ENCODE assay signal across 7 mouse cellular contexts in genomic region chr4:45084895-45085290, GRCm38 (mm10). TPM values are rescaled to one million over a fixed set of nuclear protein-coding genes. Genes with fewer than 3 reads are reported as not detected.
DNase-seq lines count a peak whose midpoint lies in the region; ATAC-seq and TF ChIP-seq lines count a peak whose summit lies in the region.

No protein-coding gene starts in this region.

- H3K9me3 ChIP-seq in megakaryocyte, embryonic 14.5 days: 0 out of 2 replicates have a peak, but pooled peaks cover 3% of the 10 kb centered on the region
- no peaks in the 10 kb centered on the region for H3K9me3 ChIP-seq in limb, embryonic 11.5 days (ENCODE audit: control insufficient read depth, low read length)
- no peaks in the 10 kb centered on the region for H3K9me3 ChIP-seq in stomach, embryonic 14.5 days (ENCODE audit: control insufficient read depth, low read depth, low read length)

- H3K27ac ChIP-seq in embryonic fibroblast, embryonic 13.5 days (ENCODE audit: insufficient read depth, low read length): peak overlapping the region; percentile 84
- H3K27ac ChIP-seq in limb, embryonic 11.5 days (replicated peaks; ENCODE audit: low read depth, low read length): no peak overlapping the region
- H3K27ac ChIP-seq in stomach, embryonic 14.5 days (ENCODE audit: low read length): peak overlapping the region; percentile 74; the same call in 1 of the 2 replicates

- ATAC-seq in megakaryocyte, adult 5-6 weeks (ENCODE audit: poor library complexity, severe bottlenecking): no peak
- ATAC-seq in limb, embryonic 11.5 days (ENCODE audit: insufficient number of reproducible peaks, low FRiP score, low TSS enrichment, low read depth): no peak; the same call in 1 of the 2 replicates
- ATAC-seq in stomach, embryonic 14.5 days (ENCODE audit: insufficient number of reproducible peaks, insufficient read depth, low FRiP score, low read depth): no peak

- no peak for TF ChIP-seq POLR2A in embryonic fibroblast, embryonic 13.5 days (IDR thresholded peaks at IDR 0.05; ENCODE audit: low read depth, low read length)

- peaks cover 21% of the 10 kb centered on the region for H3K4me1 ChIP-seq in megakaryocyte, embryonic 14.5 days
- H3K4me1 ChIP-seq in embryonic fibroblast, embryonic 13.5 days (ENCODE audit: control insufficient read depth, insufficient read depth, low read length): peaks cover 5% of the 10 kb centered on the region
- H3K4me1 ChIP-seq in limb, embryonic 11.5 days (ENCODE audit: control insufficient read depth, insufficient read depth, low read length): peaks cover 4% of the 10 kb centered on the region
- peaks cover 11% of the 10 kb centered on the region; the same call in 1 of the 2 replicates for H3K4me1 ChIP-seq in stomach, embryonic 14.5 days (ENCODE audit: control insufficient read depth, insufficient read depth, low read length)

- H3K36me3 ChIP-seq in megakaryocyte, embryonic 14.5 days (replicated peaks; ENCODE audit: low read length): no peaks in the 10 kb centered on the region
- H3K36me3 ChIP-seq in limb, embryonic 11.5 days (ENCODE audit: control insufficient read depth, insufficient read depth, low read length): no peaks in the 10 kb centered on the region
- no peaks in the 10 kb centered on the region for H3K36me3 ChIP-seq in stomach, embryonic 14.5 days (ENCODE audit: control insufficient read depth, insufficient read depth, low read length)

- H3K4me3 ChIP-seq in megakaryocyte, embryonic 14.5 days (replicated peaks): peak overlapping the region; percentile 92
- peak overlapping the region; percentile 12; the same call in 1 of the 2 replicates for H3K4me3 ChIP-seq in embryonic fibroblast, embryonic 13.5 days (ENCODE audit: insufficient read depth, low read length)
- peak overlapping the region; percentile 87; the same call in 1 of the 2 replicates for H3K4me3 ChIP-seq in limb, embryonic 11.5 days (ENCODE audit: low read depth, low read length)
- H3K4me3 ChIP-seq in stomach, embryonic 14.5 days (ENCODE audit: low read depth, low read length): peak overlapping the region; percentile 84

- WGBS in limb, embryonic 11.5 days: 54% methylated on average over 8 of the region's 8 CpGs
- 35% methylated on average over 8 of the region's 8 CpGs for WGBS in stomach, embryonic 14.5 days

- H3K27me3 ChIP-seq in megakaryocyte, embryonic 14.5 days (replicated peaks): peaks cover 25% of the 10 kb centered on the region
- no peaks in the 10 kb centered on the region for H3K27me3 ChIP-seq in limb, embryonic 11.5 days (ENCODE audit: control insufficient read depth, insufficient read depth, low read length)
- H3K27me3 ChIP-seq in stomach, embryonic 14.5 days (ENCODE audit: control insufficient read depth, insufficient read depth, low read length): no peaks in the 10 kb centered on the region

- H3K9ac ChIP-seq in limb, embryonic 11.5 days (ENCODE audit: low read length): peak overlapping the region; percentile 34; the same call in 1 of the 2 replicates
- H3K9ac ChIP-seq in stomach, embryonic 14.5 days (replicated peaks; ENCODE audit: low read depth, low read length): no peak overlapping the region

- peak overlapping the region; percentile 47; the same call in 1 of the 2 replicates for H3K4me2 ChIP-seq in limb, embryonic 11.5 days (ENCODE audit: low read depth, severe bottlenecking)
- peak overlapping the region; percentile 57 for H3K4me2 ChIP-seq in stomach, embryonic 14.5 days (replicated peaks; ENCODE audit: low read depth, low read length)

- no peak for TF ChIP-seq CTCF in embryonic fibroblast, embryonic 13.5 days (IDR thresholded peaks at IDR 0.05; ENCODE audit: borderline replicate concordance, insufficient read depth, low read length)

- DNase-seq in limb, embryonic 11.5 days (ENCODE audit: low spot score): no peak
- no peak for DNase-seq in right cerebral cortex, postnatal 10 days (ENCODE audit: low spot score in 2 of 2)
- no peak for DNase-seq in layer of hippocampus, adult 9-11 months

RNA-seq across cellular contexts. Expression of gene Fbxo10, which starts 0.5 kb away (rescaled TPM):
- 0.29 and 1.4 TPM in 2 replicates for polyA plus RNA-seq in megakaryocyte, embryonic 14.5 days (2012; ENCODE audit: insufficient read depth, low replicate concordance)
- 3.4 and 4.4 TPM in 2 replicates for total RNA-seq in megakaryocyte, adult 5-6 weeks (2015)
- 4.5 and 5.4 TPM in 2 replicates for total RNA-seq in megakaryocyte, adult 5-6 weeks (2017)
- polyA plus RNA-seq in embryonic fibroblast, embryonic 13.5 days (2011; ENCODE audit: insufficient read length, low read depth, missing spikeins): 10.5 and 14.0 TPM in 2 replicates
- 9.1 and 10.2 TPM in 2 replicates for polyA plus RNA-seq in limb, embryonic 11.5 days (2014; fragmentation: Nextera tagmentation; extraction: Ambion mirVana)
- polyA plus RNA-seq in stomach, embryonic 14.5 days (2014; fragmentation: Nextera tagmentation; extraction: Ambion mirVana): 10.1 and 11.4 TPM in 2 replicates

RNA-seq across cellular contexts. Expression of gene Tomm5, which starts 23.0 kb away (rescaled TPM):
- polyA plus RNA-seq in megakaryocyte, embryonic 14.5 days (2012; ENCODE audit: insufficient read depth, low replicate concordance): 18.7 and 112 TPM in 2 replicates
- 97.0 and 98.6 TPM in 2 replicates for total RNA-seq in megakaryocyte, adult 5-6 weeks (2015)
- total RNA-seq in megakaryocyte, adult 5-6 weeks (2017): 94.3 and 112 TPM in 2 replicates
- 85.1 and 105 TPM in 2 replicates for polyA plus RNA-seq in embryonic fibroblast, embryonic 13.5 days (2011; ENCODE audit: insufficient read length, low read depth, missing spikeins)
- 198 and 204 TPM in 2 replicates for polyA plus RNA-seq in limb, embryonic 11.5 days (2014; fragmentation: Nextera tagmentation; extraction: Ambion mirVana)
- 240 and 242 TPM in 2 replicates for polyA plus RNA-seq in stomach, embryonic 14.5 days (2014; fragmentation: Nextera tagmentation; extraction: Ambion mirVana)

Comparison
In these comparisons a context has a peak if more than half of its experiments do, and no peak if none do; other contexts are left out.
1. H3K4me3 ChIP-seq: peak in every context shown above with its lines; median percentile 92 in megakaryocyte, embryonic 14.5 days; 87 in limb, embryonic 11.5 days; 84 in stomach, embryonic 14.5 days; 12 in embryonic fibroblast, embryonic 13.5 days.